Mouse (Mus musculus) liver, postnatal 0 days (tissue): ENCODE results near the gene Cyb5rl. TPM values are rescaled to one million over a fixed set of nuclear protein-coding genes. Genes with fewer than 3 reads are reported as not detected.

Source experiments
- ATAC-seq: fragments of 200-750 bp; cut with Nextera tagmentation; 2 replicates; pipeline ENCODE4 v1.8.0; 2017; ENCODE audit warnings: mild to moderate bottlenecking, moderate library complexity
- DNase-seq: peaks from one replicate; pipeline ENCODE4 v3.0.0-alpha.2; 2016
- H3K27ac ChIP-seq: fragments of 300-500 bp; sonication (generic); 2 replicates; pipeline ENCODE4 v1.5.1; 2014; ENCODE audit warnings: antibody characterized with exemption, moderate library complexity, mild to moderate bottlenecking, low read depth
- H3K27me3 ChIP-seq: fragments of 300-500 bp; sonication (generic); 2 replicates; pipeline ENCODE4 v1.6.1; 2014; ENCODE audit warnings: low read length, control low read depth, mixed read lengths; ENCODE audit not compliant: insufficient read depth
- H3K36me3 ChIP-seq: fragments of 300-500 bp; sonication (generic); replicated peaks from 2 replicates; pipeline ENCODE4 v1.6.1; 2014; ENCODE audit warnings: mild to moderate bottlenecking, control low read depth, low read length, moderate library complexity, mixed read lengths; ENCODE audit not compliant: insufficient read depth
- H3K4me1 ChIP-seq: fragments of 300-500 bp; sonication (generic); 2 replicates; pipeline ENCODE4 v1.6.1; 2014; ENCODE audit warnings: antibody characterized with exemption, mild to moderate bottlenecking, control low read depth; ENCODE audit not compliant: insufficient read depth
- H3K4me2 ChIP-seq: fragments of 300-500 bp; sonication (generic); 2 replicates; pipeline ENCODE4 v1.6.1; 2014; ENCODE audit warnings: low read depth, mild to moderate bottlenecking, low read length, moderate library complexity, mixed read lengths
- H3K4me3 ChIP-seq: fragments of 300-500 bp; sonication (generic); 2 replicates; pipeline ENCODE4 v1.5.1; 2014; ENCODE audit warnings: low read depth, low read length
- H3K9ac ChIP-seq: fragments of 300-500 bp; sonication (generic); replicated peaks from 2 replicates; pipeline ENCODE4 v1.6.1; 2014; ENCODE audit warnings: mild to moderate bottlenecking, moderate library complexity
- H3K9me3 ChIP-seq: fragments of 300-500 bp; sonication (generic); 2 replicates; pipeline ENCODE4 v1.6.1; 2016; ENCODE audit warnings: mild to moderate bottlenecking, control low read depth, low read length, mixed read lengths
- CTCF ChIP-seq: sonication (generic); IDR thresholded peaks from 2 replicates; pipeline ENCODE4 v1.5.1; 2016; ENCODE audit warnings: antibody characterized with exemption, low read depth
- EP300 ChIP-seq: IDR thresholded peaks from 2 replicates; pipeline ENCODE4 v1.6.1; 2016; ENCODE audit warnings: antibody characterized with exemption, low read depth, mild to moderate bottlenecking
- WGBS: fragments of 180-500 bp; shearing (Covaris S2); extraction: QIAGEN DNeasy Blood & Tissue Kit; methylation state at CpG from one replicate; pipeline ENCODE4 v1.1.7; 2014; ENCODE audit not compliant: insufficient replicate concordance; 5-methylcytosine and 5-hydroxymethylcytosine counted together
- polyA plus RNA-seq: library from polyadenylated mRNA; unstranded; fragments of >200 nt; fragmentation: Nextera tagmentation; extraction: Ambion mirVana; gene quantifications from 2 replicates; pipeline ENCODE4 v1.2.1, GENCODE M21; 2015

Cyb5rl gene
- polyA plus RNA-seq, 1 experiment from 2014 or later: 3.1 TPM

GRCm38 (mm10) chr4:107067151-107067840, 508 bp downstream of the Cyb5rl start:
- TF ChIP-seq CTCF (no peak), EP300 (no peak)
- Histone ChIP-seq H3K27me3 (no peaks in the 10 kb centered on the region), H3K9me3 (no peaks in the 10 kb centered on the region), H3K4me2 (peak overlapping the region; percentile 100), H3K4me3 (peak overlapping the region; percentile 87), H3K4me1 (peaks cover 18% of the 10 kb centered on the region), H3K9ac (peak overlapping the region; percentile 76), H3K36me3 (peaks cover 11% of the 10 kb centered on the region), H3K27ac (peak overlapping the region; percentile 64)
- ATAC-seq (peak; percentile 33), DNase-seq (peak; percentile 52)
- 4% methylated on average over 33 of the region's 33 CpGs for WGBS

DNA sequence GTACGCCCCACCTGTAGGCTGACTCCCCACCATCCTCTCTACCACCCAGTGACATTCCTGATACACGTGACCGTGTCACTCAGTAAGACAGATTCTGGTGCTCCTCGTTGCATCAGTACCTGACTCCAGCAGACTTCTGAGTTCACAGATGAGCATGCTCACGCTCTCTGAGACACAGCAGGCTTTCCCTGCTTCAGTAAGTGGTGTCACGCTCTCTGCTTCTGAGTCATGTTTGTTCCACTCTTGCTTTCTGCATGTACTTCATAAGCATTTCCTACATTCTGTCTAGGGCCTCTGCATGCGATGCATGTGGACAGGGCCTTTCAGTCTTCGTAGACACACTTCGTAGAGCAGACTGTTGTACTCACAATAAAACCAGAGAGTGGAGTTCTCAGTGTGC, 5.6 kb downstream of the Cyb5rl start:
- H3K9me3 ChIP-seq: no peaks in the 10 kb centered on the region
- H3K4me3 ChIP-seq: no peak overlapping the region
- TF ChIP-seq EP300 (no peak), CTCF (no peak)
- no peak for ATAC-seq
- no peaks in the 10 kb centered on the region for H3K36me3 ChIP-seq
- DNase-seq: no peak
- no peak overlapping the region for H3K4me2 ChIP-seq
- no peak overlapping the region for H3K9ac ChIP-seq
- peaks cover 4% of the 10 kb centered on the region for H3K4me1 ChIP-seq
- no peak overlapping the region for H3K27ac ChIP-seq
- WGBS: 82% methylated on average over 9 of the region's 9 CpGs
- no peaks in the 10 kb centered on the region for H3K27me3 ChIP-seq

DNA sequence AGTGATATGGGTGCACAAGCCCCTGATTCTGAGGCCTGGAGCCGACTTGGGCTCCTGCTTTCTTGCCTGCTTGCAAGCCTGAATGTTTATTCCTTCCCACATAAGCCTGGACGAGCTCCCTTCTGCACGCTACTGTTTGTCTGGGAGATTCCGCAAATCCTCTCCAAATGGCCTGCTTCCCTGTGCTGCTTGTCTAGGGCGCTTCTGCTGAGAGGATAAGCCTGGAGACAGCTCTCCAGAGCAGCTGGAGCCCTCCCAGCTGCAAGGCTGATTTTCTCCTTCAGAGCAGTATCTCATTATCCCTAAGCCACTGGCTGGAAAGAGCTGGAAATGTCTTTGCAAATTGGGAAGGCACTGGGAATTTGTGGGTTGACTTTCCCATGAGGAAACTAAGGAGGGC, 8.7 kb downstream of the Cyb5rl start:
- no peak overlapping the region for H3K27ac ChIP-seq
- ATAC-seq: no peak
- WGBS: 77% methylated on average over 5 of the region's 5 CpGs

DNA sequence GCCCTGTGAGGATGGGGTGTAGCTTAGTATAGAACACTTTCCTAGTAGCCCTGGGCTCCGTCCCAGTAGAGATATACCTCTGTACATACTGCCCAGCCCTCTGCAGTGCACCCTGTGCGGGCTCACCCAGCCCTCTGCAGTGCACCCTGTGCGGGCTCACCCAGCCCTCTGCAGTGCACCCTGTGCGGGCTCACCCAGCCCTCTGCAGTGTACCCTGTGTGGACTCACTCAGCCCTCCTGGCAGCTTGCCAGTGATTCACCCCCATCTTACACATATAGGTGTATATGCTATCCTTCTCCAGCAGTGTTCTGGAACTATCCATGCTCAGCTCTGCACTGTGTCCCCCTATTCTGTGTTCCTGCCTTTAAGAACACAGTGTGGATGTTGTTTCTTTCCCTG, 12.1 kb downstream of the Cyb5rl start:
- ATAC-seq: no peak

More for the DNA sequence above, 8.7 kb downstream of the Cyb5rl start:
- Histone ChIP-seq H3K4me1 (no peaks in the 10 kb centered on the region), H3K4me3 (no peak overlapping the region), H3K9ac (no peak overlapping the region), H3K9me3 (no peaks in the 10 kb centered on the region), H3K4me2 (no peak overlapping the region), H3K36me3 (no peaks in the 10 kb centered on the region), H3K27me3 (no peaks in the 10 kb centered on the region)
- no peak for DNase-seq
- no peak for TF ChIP-seq EP300
- no peak for TF ChIP-seq CTCF

GRCm38 (mm10) chr4:107079716-107080115, 12.9 kb downstream of the Cyb5rl start:
- ATAC-seq: no peak

More for the DNA sequence above, 12.1 kb downstream of the Cyb5rl start:
- no peak overlapping the region for H3K4me3 ChIP-seq
- no peaks in the 10 kb centered on the region for H3K9me3 ChIP-seq
- no peak for DNase-seq
- H3K9ac ChIP-seq: no peak overlapping the region
- H3K36me3 ChIP-seq: no peaks in the 10 kb centered on the region
- no peak overlapping the region for H3K4me2 ChIP-seq
- TF ChIP-seq EP300: no peak
- no peak for TF ChIP-seq CTCF
- WGBS: 64% methylated on average over 4 of the region's 4 CpGs
- H3K4me1 ChIP-seq: no peaks in the 10 kb centered on the region; the same call in 1 of the 2 replicates
- no peaks in the 10 kb centered on the region for H3K27me3 ChIP-seq
- H3K27ac ChIP-seq: no peak overlapping the region

DNA sequence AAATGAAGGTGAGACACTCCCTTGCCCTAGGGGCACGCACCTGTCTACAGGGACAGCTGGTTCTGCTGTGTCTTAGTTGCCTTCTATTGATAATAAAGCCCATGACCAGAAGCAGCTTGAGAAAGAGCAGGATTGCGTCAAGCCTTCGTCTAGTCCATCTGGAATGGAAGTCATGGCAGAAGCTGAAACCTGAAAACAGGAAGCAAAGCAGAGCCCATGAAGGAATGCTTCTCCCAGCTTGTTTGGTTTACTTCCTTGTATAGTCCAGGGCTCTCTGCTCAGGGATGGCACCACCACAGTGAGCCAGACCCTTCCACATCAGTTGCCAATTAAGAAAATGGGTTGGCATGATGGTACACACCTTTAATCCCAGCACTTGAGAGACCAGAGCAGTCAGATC, 15.4 kb downstream of the Cyb5rl start:
- ATAC-seq (no peak), DNase-seq (no peak)
- H3K36me3 ChIP-seq: no peaks in the 10 kb centered on the region
- H3K4me1 ChIP-seq: no peaks in the 10 kb centered on the region; the same call in 1 of the 2 replicates
- no peaks in the 10 kb centered on the region for H3K27me3 ChIP-seq
- TF ChIP-seq EP300: no peak
- no peak for TF ChIP-seq CTCF
- no peak overlapping the region for H3K4me3 ChIP-seq
- no peak overlapping the region for H3K27ac ChIP-seq
- no peak overlapping the region for H3K9ac ChIP-seq
- WGBS: 70% methylated on average over 3 of the region's 3 CpGs
- H3K9me3 ChIP-seq: no peaks in the 10 kb centered on the region
- no peak overlapping the region for H3K4me2 ChIP-seq

More at GRCm38 (mm10) chr4:107079716-107080115, 12.9 kb downstream of the Cyb5rl start:
- H3K36me3 ChIP-seq: no peaks in the 10 kb centered on the region
- H3K4me3 ChIP-seq: no peak overlapping the region
- no peaks in the 10 kb centered on the region for H3K27me3 ChIP-seq
- no peak for DNase-seq
- no peaks in the 10 kb centered on the region for H3K9me3 ChIP-seq
- TF ChIP-seq CTCF: no peak
- no peak for TF ChIP-seq EP300
- no peaks in the 10 kb centered on the region; the same call in 1 of the 2 replicates for H3K4me1 ChIP-seq
- no peak overlapping the region for H3K9ac ChIP-seq
- H3K4me2 ChIP-seq: no peak overlapping the region
- H3K27ac ChIP-seq: no peak overlapping the region

- 82% methylated on average over 4 of the region's 4 CpGs for WGBS
- no peak overlapping the region for H3K27ac ChIP-seq
- H3K9ac ChIP-seq: no peak overlapping the region
- no peak for TF ChIP-seq CTCF
- no peak for TF ChIP-seq EP300
- no peak for DNase-seq
- H3K4me1 ChIP-seq: no peaks in the 10 kb centered on the region; the same call in 1 of the 2 replicates
- no peaks in the 10 kb centered on the region for H3K27me3 ChIP-seq
- no peak overlapping the region for H3K4me2 ChIP-seq
- H3K9me3 ChIP-seq: no peaks in the 10 kb centered on the region
- H3K4me3 ChIP-seq: no peak overlapping the region
- ATAC-seq: no peak
- no peaks in the 10 kb centered on the region for H3K36me3 ChIP-seq
These were observed 16.3 kb downstream of the Cyb5rl start for GRCm38 (mm10) chr4:107083126-107083525.
